Mouse (Mus musculus): ENCODE measurements at regions not wholly inside any gene's neighbourhood (a gene's known extent, or its start where the extent isn't known, plus 50 kb on each side); places are given as distances from the start of the nearest gene placed in this dataset.
A peak's percentile ranks its signal among the peaks of the same experiment; 100 is the strongest.
"Not testable (repeated sequence)": the region's sequence is repeated elsewhere in the genome, so short reads cannot be mapped to it uniquely, and the experiment has no call there.

DNA sequence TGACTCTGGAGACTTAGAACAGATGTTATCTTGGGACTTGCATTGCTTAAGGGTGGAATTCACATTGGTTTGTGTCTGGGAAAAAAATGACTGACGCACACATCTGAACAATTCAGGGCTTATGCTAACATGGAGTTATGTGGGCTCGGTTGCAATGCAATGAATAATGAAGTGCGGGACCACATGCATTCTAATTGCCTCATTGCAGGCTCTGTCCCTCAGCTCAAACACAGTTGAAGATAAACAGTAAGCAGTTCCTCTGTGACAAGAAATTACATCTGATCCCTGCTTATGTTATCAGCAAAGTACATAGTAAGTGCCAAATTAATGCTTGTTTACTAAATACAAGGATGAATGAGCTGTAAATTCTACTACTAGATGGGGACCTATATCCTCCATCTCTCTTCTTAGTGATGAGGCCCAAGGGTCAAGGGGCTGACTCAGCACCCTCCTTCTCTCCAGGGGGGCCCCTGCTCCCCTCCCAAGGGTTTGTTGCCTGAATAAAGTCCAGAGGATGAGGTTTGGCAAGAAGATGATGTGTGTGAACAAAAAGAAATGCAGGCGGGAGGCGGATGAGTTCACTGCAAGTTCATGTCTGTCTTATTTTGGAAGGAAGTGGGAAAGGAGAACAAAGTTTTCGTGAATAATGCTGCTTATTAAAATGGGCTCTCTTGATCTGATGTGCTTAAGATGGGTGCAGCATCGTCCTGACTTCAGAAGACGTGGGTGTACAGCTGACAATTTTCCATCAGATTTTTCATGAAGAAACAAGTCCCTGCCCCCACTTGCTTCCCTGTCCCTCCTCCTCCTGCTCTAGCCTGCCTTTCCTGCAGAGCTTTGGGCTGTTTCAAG lies 533.1 kb downstream of the Shisa9 start:
- DNase-seq (ENCODE audit: extremely low read depth, insufficient read length, low spot score), result no peak

DNA sequence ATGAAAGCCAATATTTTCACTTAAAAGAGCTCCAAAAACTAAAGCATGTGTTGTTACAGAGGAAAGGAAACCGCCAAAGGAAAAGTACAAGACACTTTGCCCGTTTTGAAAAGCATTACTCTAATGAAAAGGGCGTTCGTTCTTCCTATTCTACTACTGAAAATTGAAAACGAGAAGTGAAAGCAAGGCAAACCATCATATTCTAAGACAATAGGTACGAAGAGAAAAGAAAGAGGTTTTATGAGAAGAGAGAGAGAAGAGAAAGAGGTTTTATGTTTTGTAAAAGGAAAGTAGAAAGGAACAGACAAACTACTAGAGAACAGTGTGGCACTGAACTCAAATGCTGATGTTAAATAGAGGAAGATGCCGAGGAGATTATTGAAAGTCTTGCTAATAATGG lies 534.4 kb downstream of the Shisa9 start:
- no peak for DNase-seq (ENCODE audit: extremely low read depth, insufficient read length, low spot score)

DNA sequence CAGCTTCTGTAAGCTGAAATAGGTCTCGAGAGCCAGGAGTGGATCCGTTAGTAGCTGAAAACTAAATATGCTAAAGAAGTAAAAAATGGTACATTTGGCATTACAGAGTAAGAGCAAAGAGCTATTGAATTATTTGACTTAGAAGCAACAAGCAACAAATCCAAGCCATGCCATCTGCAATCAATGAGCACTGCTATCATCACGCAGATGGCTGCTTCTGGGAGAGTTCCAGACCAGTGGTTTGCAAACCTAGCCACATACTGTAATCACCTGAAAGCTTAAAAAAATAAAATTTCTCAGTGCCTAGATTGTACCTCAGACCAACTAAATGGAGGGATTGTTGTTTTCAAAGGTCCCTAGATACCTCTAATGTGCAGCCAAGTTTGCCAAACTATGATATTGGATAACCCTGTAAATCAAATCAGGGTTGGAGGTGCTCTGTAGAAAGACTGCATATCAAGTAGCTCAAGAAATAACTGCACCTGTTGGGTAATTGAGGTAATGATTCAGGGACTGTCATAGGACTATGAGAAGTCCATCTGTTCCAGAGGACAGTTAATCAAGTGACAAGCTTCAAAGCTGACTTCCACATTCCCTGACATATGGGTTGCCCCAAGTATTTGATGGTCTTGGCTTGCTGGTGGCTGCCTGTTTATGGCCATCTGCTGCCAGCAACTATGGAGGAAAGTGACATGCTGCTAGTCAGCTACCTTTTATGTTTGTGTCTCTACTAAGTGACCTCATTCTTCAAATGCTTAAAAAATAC lies 538.0 kb downstream of the Shisa9 start:
- DNase-seq (ENCODE audit: extremely low read depth, insufficient read length, low spot score), result no peak

DNA sequence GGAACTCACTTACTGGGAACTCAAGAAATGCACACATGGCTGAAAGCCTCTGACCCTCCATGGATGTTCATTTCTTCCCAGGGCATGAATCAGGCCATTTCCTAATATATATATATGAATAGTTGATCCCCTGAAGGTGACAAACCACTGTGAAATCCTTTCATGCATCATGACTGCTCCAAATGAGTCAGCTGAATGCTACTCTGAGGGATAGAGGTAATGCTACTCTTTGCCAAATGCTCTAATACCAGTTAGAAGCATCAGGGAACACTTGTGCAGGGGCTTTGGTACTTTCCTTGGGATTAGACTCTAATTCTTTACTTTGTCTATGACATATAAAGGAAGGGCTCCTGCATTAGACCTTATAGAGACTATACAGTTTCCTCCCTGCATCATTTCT lies 561.0 kb upstream of the Ercc4 start:
- DNase-seq (ENCODE audit: extremely low read depth, insufficient read length, low spot score), result no peak

DNA sequence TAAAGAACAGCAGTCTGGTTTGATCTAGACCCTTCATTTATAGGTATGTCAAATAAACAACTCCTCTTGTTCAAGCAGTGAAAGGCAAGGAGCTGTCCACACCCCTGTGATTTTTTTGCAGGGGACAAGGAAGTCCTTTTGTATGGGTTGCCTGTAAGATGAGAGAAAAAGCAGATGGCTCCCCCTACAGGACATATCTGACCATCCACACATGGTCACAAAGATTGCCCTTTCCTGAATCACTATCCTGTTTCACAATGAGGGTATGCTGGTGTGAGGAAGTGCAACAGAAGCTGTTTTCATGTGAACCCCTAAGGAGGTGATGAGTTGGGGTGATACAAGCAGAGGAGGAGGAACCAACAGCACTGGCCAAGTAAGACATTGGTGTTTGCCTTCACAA lies 520.6 kb upstream of the Ercc4 start:
- no peak for DNase-seq (ENCODE audit: extremely low read depth, insufficient read length, low spot score)

DNA sequence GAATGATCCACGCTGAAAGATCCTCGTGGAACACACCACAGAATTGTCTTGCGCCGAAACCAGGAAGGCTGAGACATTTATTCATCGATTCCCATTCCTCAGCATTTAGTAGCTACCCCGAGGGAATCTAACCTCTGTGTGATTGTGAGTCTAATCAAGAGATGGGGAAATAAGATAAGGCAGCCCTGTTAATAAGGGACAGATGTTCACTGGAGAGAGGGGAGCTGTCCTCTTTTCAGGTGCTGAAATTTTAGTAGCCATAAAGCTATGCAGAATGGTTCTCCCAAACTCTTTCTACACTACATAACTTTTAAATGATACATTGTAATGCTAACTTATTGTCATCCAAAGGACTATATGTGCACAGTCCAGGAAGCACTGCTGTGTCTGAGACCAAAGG lies 501.2 kb upstream of the Ercc4 start:
- no peak for DNase-seq (ENCODE audit: extremely low read depth, insufficient read length, low spot score)

DNA sequence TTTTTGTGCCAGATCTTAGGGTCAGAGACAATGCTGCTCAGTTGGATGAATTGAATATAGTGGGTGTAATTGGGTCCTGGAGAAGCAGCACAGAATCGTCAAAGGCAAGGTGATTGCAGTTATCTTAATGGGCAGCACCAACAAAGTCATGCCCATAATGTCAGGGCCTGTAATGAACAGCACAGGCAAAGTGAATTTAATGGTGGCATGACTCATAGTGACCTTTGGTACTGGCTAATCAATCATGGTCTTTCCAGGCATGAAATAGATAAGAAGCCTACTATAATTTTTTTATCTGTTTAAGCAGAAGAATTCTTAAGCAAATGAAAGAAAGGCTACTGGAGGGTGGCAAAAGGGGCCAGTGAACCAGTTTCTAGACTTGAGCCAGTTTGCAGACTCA lies 498.4 kb upstream of the Ercc4 start:
- DNase-seq (ENCODE audit: extremely low read depth, insufficient read length, low spot score), result no peak

DNA sequence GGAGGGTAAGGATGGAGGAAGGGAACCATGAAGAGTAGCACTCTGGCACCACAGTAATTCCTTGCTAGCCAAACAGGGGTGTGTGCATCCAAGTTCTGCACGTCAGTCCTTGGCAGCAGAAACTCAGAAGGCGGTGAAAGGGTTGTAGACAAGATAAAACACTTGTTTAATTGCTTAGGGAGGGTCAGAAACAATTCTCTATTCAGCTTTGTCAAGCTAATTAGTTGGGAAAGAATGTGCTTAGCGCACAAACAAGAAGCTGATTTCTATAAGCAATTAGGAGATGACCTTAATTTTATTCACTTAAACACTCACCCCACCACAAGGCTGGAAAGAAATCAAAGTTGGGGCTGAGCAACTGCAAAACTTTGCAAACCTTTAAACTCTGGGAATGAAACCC lies 491.7 kb upstream of the Ercc4 start:
- no peak for DNase-seq (ENCODE audit: extremely low read depth, insufficient read length, low spot score)

DNA sequence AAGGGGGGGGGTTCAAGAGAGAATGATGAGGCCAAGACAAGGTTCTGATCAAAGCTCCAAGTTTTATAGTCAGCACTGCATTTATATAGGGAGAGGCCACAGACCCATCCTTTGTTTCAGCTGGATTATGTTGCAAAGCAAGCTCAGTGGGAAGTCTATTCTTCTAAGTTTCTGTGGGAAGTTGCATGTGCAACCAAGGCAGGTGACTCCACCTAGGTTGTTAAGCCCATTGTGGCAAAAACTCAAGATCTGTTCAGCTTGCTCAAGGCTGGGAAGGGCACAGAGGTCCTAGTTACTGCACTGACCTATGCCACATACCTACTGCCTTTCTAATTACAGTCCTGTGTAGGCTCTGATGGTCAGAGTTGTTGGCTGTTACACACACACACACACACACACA lies 477.0 kb upstream of the Ercc4 start:
- DNase-seq (ENCODE audit: extremely low read depth, insufficient read length, low spot score), result no peak

DNA sequence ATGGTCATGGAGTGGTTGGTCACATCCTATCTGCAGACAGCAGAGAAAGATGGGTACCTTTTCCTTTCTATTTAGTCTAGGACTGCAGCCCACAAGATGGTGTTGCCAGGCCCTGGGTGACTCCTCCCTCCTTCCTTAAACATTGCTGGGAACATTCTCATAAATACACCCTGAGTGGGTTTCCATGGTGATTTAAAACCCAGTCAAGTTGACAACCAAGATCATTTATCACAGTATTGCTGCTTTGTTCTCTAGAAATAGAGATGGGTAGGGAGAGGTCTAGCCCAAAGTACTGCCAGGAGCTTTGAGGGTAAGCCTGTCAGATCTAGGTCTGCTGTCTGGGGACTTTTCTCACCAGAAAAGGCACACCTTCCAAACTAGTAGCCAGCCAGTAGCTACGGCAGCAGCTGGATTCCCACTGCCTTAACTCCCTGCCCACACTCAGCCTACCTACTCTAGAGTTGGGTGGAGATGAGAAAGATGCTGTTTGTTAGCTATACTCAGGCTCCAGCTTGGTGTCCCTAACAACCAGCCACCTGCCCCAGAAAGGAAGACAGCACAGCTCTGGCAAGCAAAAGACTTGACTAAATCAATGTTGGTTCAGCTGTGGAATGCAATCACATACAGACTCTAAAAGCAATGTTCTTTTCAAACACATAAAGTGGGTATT lies 470.4 kb upstream of the Ercc4 start:
- DNase-seq (ENCODE audit: extremely low read depth, insufficient read length, low spot score), result no peak

DNA sequence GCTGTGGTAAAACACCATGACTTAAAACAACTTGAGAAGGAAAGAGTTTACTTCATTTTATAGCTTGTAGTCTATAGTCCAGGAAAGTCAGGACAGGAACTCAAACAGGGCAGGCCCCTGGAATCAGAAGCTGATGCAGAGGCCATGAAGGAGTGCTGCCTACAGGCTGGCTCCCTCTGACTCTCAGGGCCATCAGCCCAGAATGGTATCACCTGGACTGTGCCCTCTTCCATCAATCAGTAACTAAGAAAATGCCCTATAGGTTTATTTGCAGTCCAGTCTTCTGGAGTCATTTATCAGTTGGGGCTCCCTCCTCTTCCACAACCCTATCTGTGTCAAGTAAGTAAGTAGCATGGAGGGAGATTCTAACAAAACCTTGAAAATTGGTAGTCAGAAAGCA lies 466.4 kb upstream of the Ercc4 start:
- DNase-seq (ENCODE audit: extremely low read depth, insufficient read length, low spot score), result no peak

DNA sequence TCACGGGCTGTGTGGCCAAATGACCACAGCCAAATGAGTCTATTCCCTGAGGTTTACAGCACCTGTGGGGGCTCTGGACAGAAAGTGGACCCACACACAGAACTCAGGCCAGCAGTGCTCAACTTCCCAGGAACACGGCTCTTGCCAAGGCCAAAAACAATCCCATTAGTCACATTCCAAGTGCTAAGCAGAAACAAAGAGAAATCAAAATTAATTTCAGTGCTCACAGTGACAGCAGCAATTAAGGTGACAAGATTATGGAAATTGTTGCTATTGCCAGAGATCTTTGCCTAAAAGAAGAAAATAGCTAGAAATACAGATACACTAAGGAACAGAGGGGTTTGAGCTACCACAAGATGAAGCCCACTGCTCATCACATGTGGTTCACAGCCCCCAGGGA lies 464.9 kb upstream of the Ercc4 start:
- DNase-seq (ENCODE audit: extremely low read depth, insufficient read length, low spot score), result no peak

DNA sequence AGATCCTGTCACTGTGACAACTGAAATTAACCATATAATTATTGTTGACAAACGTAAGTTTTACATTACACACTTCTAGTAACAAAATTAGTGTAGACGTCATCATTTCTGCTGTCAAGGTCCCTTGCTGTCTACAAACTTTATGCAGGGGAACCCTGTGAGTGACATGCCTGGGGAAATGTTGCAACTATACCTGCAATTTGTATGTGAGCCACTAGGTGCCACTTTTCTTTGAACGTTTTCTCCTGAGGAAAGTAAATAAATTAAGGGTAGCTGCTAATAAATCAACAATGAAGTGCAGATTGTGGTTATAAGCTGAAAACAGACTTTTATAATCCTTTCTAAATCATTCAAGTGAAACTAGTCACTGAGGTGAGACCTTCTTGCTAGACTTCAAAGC lies 457.3 kb upstream of the Ercc4 start:
- no peak for DNase-seq (ENCODE audit: extremely low read depth, insufficient read length, low spot score)

DNA sequence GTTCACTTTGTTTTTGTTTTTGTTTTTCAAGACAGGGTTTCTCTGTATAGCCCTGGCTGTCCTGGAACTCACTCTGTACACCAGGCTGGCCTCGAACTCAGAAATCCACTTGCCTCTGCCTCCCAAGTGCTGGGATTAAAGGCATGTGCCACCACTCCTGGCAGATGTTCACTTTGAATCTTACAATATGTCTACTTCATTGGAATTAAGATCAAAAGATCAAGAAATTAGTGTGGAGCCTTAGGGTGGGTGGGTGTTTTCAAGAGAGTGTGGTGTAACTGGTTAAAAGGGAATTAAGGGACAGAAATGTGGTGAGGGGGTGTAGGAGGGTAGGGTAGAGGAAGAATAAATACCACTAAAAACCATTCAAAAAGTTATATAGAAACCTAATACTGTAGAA lies 435.8 kb upstream of the Ercc4 start:
- DNase-seq (ENCODE audit: extremely low read depth, insufficient read length, low spot score), result not testable (repeated sequence)

DNA sequence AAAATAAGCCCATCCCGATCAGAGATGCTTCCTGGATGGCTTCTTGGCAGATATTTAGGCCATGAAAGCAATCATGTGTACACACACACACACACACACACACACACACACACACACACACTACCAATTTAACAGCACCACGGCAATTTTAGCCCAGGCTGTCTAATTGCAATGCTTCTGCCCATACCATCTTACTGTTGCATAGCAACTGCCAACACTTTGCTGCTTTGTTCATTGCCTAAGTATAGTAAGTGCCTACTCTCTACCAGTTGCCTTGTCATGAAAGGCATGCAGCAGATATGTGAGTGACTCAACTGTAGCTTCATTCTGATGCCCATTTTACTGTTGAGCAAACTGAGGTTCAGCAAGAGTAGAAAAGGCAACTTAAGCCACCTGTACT lies 428.0 kb upstream of the Ercc4 start:
- no peak for DNase-seq (ENCODE audit: extremely low read depth, insufficient read length, low spot score)

DNA sequence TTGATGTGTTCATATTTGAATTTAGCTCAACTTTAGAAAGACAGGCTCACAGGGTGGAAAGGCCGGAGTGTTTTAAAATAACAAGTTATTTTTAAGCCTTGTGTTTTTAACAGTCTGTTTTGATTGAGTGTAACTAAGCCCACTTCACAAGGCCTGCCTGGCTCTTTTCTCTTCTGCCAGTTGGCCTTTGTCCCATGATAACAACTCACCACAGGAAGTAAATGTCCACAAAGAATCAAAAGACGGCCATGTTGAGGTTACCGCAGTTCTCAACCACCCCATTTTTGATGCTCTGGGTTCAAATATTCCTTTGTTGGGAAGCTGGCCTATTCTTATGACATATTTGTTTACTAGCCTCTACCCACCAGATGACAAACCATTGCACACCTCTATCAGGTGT lies 423.7 kb upstream of the Ercc4 start:
- no peak for DNase-seq (ENCODE audit: extremely low read depth, insufficient read length, low spot score)

DNA sequence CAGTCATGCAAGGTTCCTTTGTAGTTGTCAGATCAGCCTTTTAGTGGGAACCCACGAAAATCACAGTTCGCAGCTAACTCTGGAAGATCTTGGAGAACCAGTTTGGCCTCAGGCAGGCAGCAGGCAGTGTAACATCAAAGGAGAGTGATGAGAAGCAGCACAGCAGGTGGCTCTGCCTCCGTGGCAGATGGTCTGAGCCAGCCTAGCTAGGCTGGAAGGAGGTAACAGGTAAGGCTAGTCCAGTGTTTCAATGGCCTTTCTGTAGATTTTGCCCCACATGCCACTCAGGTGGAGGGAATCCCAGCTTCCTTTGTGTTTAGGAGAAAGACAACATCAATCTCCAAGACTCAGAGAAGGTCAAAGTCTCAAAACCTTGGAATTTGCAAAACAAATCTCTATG lies 417.7 kb upstream of the Ercc4 start:
- no peak for DNase-seq (ENCODE audit: extremely low read depth, insufficient read length, low spot score)

DNA sequence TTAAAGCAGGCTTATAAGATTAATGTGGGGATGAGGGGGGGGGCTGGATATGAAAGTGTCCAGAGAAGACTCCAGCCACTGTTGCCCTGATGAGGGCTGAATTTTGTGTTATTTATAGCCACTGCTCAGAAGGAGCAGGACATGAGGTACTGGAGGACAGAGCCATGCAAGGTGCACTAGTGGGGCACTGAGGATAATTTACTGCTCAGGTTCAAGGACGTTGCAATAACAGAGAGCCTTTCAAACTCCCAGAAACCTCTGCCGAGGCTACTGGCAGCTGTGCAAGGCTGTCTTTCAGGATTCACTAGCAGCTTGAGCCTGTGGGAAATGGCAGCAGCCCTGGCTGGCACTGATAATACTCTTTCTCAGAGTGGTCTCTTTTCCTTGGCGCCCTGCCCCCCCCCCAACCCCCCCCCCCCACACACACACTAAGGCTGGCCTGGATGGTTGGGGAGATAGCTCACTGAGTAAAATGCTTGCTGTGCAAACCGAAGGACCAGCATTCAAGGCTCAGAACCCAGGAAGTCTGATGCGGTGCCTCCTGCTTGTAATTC lies 416.7 kb upstream of the Ercc4 start:
- no peak for DNase-seq (ENCODE audit: extremely low read depth, insufficient read length, low spot score)

DNA sequence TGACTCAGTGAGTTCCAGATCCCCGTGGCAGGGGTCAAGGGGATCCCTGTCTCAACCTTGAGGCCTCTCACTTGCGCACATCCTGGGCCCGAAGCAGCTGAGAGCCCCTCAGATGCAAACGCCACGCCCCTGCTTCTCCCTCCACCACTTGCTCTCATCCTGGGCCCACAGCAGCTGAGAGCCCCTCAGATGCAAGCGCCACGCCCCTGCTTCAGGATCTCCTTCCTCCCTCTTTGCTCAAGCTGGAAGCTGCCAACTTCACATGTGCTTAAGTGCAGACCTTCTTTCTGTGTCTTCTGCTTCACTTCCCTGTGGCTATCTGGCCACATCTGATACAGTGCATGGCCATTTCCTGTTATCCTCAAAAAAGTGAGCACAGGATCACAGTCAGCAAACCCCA lies 416.1 kb upstream of the Ercc4 start:
- peak; percentile 13 for DNase-seq (ENCODE audit: extremely low read depth, insufficient read length, low spot score)

DNA sequence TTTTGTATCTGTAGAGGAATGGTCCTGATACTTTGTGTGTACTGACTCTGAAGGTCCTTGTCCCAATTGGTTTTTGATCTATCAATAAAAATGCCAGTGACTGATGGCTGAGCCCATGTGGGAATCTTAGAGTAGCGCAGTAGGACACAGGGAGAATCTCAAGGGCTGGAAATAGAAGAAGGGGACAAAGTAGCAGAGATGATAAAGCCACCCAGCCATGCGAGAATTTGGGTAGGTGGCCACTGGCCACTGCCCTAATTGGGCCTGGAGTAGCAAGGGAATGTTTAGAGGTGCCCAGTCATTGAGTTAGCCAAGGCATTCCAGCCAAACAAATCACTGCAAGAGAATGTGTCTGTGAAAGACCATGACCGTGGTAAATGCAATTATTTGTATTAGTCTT lies 414.8 kb upstream of the Ercc4 start:
- DNase-seq (ENCODE audit: extremely low read depth, insufficient read length, low spot score), result no peak

DNA sequence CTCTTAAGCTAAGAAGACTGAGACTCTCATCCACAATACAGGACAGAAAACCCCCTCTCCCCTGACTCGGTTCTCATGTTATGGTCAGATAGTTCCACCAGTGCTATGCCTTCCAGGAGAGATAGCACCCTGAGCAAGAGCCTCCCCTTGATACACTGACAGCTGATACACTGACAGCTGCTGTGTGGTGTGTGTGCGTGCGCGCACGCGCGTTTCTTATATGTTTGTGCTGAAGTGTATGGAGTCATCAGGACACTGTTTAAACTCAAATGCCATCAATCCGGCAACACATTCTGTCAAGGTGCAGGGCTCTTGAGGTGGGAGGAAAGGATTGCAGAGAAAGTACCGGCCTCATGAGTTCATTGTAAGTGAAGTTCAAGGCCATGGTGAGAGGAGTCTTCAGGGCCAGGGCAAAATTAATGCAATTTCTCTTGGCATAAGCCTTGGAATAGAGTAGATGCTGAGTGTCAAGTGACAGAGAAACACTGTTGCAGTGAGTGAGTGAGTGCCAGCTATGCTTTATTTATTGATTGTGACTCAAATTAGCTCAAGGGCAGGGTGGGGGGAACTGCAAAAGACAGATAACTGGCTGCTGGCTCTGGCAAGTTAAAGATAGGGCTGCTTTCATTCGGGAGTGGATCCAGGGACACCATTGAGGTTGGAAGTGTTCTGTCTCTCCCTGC lies 412.4 kb upstream of the Ercc4 start:
- no peak for DNase-seq (ENCODE audit: extremely low read depth, insufficient read length, low spot score)

Data from 3134 (cell line).